19 mouse cellular contexts compared by ENCODE assay signal in genomic region chr4:139632254-139632580, GRCm38 (mm10). TPM values are rescaled to one million over a fixed set of nuclear protein-coding genes. Genes with fewer than 3 reads are reported as not detected.
"Had no signal": no experiment of that assay in that cellular context is flagged by ENCODE, and none has a peak within 500 bp of the region (broad histone marks: within the 10 kb centered on the region; RNA-seq: fewer than 3 reads in every experiment).

No protein-coding gene starts in this region.

- H3K9ac ChIP-seq: hindbrain, embryonic 15.5 days; limb, embryonic 15.5 days; liver, embryonic 14.5 days; neural tube, embryonic 15.5 days had no signal

- H3K4me2 ChIP-seq: hindbrain, embryonic 15.5 days; limb, embryonic 15.5 days; neural tube, embryonic 15.5 days had no signal

- H3K4me3 ChIP-seq: hindbrain, embryonic 15.5 days; limb, embryonic 15.5 days; midbrain, embryonic 10.5 days; myocyte; neural tube, embryonic 15.5 days had no signal

- ATAC-seq: intestine, embryonic 16.5 days had no signal

- DNase-seq: layer of hippocampus, postnatal 36 days; lung, postnatal 4 days; midbrain, embryonic 14.5 days; right cerebral cortex, adult 18-20 months; right cerebral cortex, postnatal 25 days; thymus, adult 2 months; thymus, postnatal 25 days had no signal

- H3K27ac ChIP-seq: limb, embryonic 15.5 days; liver, embryonic 14.5 days; midbrain, embryonic 10.5 days; neural tube, embryonic 15.5 days; stomach, postnatal 0 days had no signal

- H3K36me3 ChIP-seq: hindbrain, embryonic 15.5 days had no signal

- H3K9me3 ChIP-seq: hindbrain, embryonic 15.5 days; limb, embryonic 15.5 days; midbrain, embryonic 10.5 days; neural tube, embryonic 15.5 days had no signal

- H3K27me3 ChIP-seq: hindbrain, embryonic 15.5 days; limb, embryonic 15.5 days had no signal

RNA-seq across cellular contexts. Expression of gene Tas1r2, which starts 21.1 kb away (rescaled TPM):
- polyA plus RNA-seq: hindbrain, embryonic 15.5 days; intestine, embryonic 16.5 days; limb, embryonic 11.5 days; liver, embryonic 14.5 days; lung, embryonic 16.5 days; midbrain, embryonic 10.5 days; midbrain, embryonic 14.5 days; neural tube, embryonic 11.5 days; neural tube, embryonic 15.5 days; stomach, postnatal 0 days; urinary bladder, adult 2 months had no signal

RNA-seq across cellular contexts. Expression of gene Gm21969, which starts 29.2 kb away (rescaled TPM):
- polyA plus RNA-seq: hindbrain, embryonic 15.5 days; intestine, embryonic 16.5 days; limb, embryonic 11.5 days; limb, embryonic 15.5 days; liver, embryonic 14.5 days; midbrain, embryonic 10.5 days; midbrain, embryonic 14.5 days; neural tube, embryonic 11.5 days; neural tube, embryonic 15.5 days; stomach, postnatal 0 days; thymus, adult 2 months had no signal
